Mouse (Mus musculus): ENCODE data around the gene Lrrc57. TPM values are rescaled to one million over a fixed set of nuclear protein-coding genes. Genes with fewer than 3 reads are reported as not detected.

Gene Lrrc57
- polyA plus RNA-seq, 1 experiment from 2014 or later = 34.8 TPM

- Histone ChIP-seq H3K9me3 (no peaks in the 10 kb centered on the region), H3K4me1 (replicated peaks) (peaks cover 24% of the 10 kb centered on the region), H3K9ac (peak within 1 kb of the TSS; percentile 87), H3K36me3 (no peaks in the 10 kb centered on the region), H3K27ac (replicated peaks) (peak within 1 kb of the TSS; percentile 74), H3K4me2 (peak within 1 kb of the TSS; percentile 69), H3K27me3 (no peaks in the 10 kb centered on the region), H3K4me3 (peak within 1 kb of the TSS; percentile 68)
- WGBS = under 1% methylated on average over 50 of the region's 50 CpGs
- ATAC-seq (ENCODE audit: low FRiP score, low read depth) = peak; percentile 91
Observed at GRCm38 (mm10) chr2:120563235-120563990, 45.9 kb downstream of the Lrrc57 start, which contains the start of gene Zfp106. Gene Zfp106, minus strand, starts transcription at chr2:120563843.

DNA sequence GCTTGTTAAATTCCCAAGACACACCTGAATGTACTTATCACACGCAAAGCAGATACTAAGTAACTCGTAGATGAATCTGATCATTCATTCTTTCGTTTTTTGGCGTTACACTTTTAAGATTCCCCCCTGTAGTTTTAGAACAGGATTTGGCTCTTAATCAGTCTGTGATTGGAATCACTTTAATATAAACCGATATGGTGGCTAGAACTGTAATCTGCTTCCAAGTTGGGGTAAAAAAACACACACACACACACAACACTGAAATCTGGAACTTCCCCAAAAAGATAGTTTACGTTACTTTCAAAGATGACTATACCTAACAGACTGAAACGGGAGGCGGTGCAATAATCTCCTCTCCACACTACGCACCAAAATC lies 46.5 kb downstream of the Lrrc57 start:
- WGBS = 24% methylated on average over 9 of the region's 9 CpGs
- Histone ChIP-seq H3K9ac (peak overlapping the region; percentile 87), H3K4me1 (replicated peaks) (peaks cover 19% of the 10 kb centered on the region), H3K36me3 (no peaks in the 10 kb centered on the region), H3K9me3 (no peaks in the 10 kb centered on the region), H3K4me3 (peak overlapping the region; percentile 68), H3K27me3 (no peaks in the 10 kb centered on the region), H3K27ac (replicated peaks) (peak overlapping the region; percentile 74; the same call in 1 of the 2 replicates), H3K4me2 (peak overlapping the region; percentile 69)
- no peak for ATAC-seq (ENCODE audit: low FRiP score, low read depth)

- no peak overlapping the region for H3K27ac ChIP-seq (replicated peaks)
- no peak overlapping the region for H3K4me2 ChIP-seq
- 95% methylated on average over 1 of the region's 1 CpGs for WGBS
- H3K27me3 ChIP-seq = no peaks in the 10 kb centered on the region
- no peak for ATAC-seq (ENCODE audit: low FRiP score, low read depth)
- no peaks in the 10 kb centered on the region for H3K9me3 ChIP-seq
- H3K4me3 ChIP-seq = no peak overlapping the region
- H3K9ac ChIP-seq = no peak overlapping the region
- H3K4me1 ChIP-seq (replicated peaks) = peaks cover 16% of the 10 kb centered on the region
- no peaks in the 10 kb centered on the region for H3K36me3 ChIP-seq
Observed at GRCm38 (mm10) chr2:120561524-120561923, 47.8 kb downstream of the Lrrc57 start.

DNA sequence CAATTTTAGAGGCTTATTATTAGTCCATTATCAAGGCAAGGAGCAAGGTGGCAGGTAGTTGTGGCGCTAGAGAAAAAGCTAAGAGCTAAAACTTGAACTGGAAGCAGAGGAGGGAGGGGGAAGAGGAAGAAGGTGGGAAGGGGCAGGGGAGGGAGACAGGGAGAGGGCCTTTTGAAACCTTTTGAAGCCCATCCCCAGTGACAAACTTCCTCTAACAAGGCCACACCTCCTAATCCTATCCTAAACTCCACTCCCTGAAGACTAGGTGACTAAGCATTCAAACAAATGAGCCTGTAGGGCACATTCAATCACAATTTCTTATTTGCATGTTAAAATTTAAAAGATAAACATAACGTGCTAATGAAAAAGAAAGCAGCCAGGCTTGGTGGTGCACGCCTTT lies 50.5 kb downstream of the Lrrc57 start:
- Histone ChIP-seq H3K4me3 (no peak overlapping the region), H3K4me2 (no peak overlapping the region), H3K9me3 (no peaks in the 10 kb centered on the region), H3K27me3 (no peaks in the 10 kb centered on the region), H3K4me1 (replicated peaks) (peaks cover 16% of the 10 kb centered on the region), H3K36me3 (peaks cover 2% of the 10 kb centered on the region), H3K9ac (no peak overlapping the region), H3K27ac (replicated peaks) (no peak overlapping the region)
- WGBS = 84% methylated on average over 3 of the region's 3 CpGs
- ATAC-seq (ENCODE audit: low FRiP score, low read depth) = no peak

GRCm38 (mm10) chr2:120556868-120557267 lies 52.5 kb downstream of the Lrrc57 start:
- no peak overlapping the region for H3K9ac ChIP-seq
- no peaks in the 10 kb centered on the region for H3K9me3 ChIP-seq
- no peak for ATAC-seq (ENCODE audit: low FRiP score, low read depth)
- H3K27me3 ChIP-seq = no peaks in the 10 kb centered on the region
- peaks cover 3% of the 10 kb centered on the region for H3K4me1 ChIP-seq (replicated peaks)
- no peak overlapping the region for H3K4me2 ChIP-seq
- WGBS = 76% methylated on average over 3 of the region's 3 CpGs
- no peak overlapping the region for H3K27ac ChIP-seq (replicated peaks)
- no peak overlapping the region for H3K4me3 ChIP-seq
- H3K36me3 ChIP-seq = peaks cover 16% of the 10 kb centered on the region

Other genes with a start within 250 kb of the Lrrc57 start
- gene Ganc, start 205.6 kb downstream of the Lrrc57 start, polyA plus RNA-seq (2015; fragmentation: Nextera tagmentation; extraction: Ambion mirVana) = 8.3 and 11.1 TPM in 2 replicates
- 5.1 and 6.7 TPM in 2 replicates for gene Tmem87a, start 205.4 kb downstream of the Lrrc57 start, polyA plus RNA-seq (2015; fragmentation: Nextera tagmentation; extraction: Ambion mirVana)
- gene Capn3, start 153.5 kb downstream of the Lrrc57 start, polyA plus RNA-seq (2015; fragmentation: Nextera tagmentation; extraction: Ambion mirVana) = 0.80 and 1.1 TPM in 2 replicates
- gene Zfp106, start 45.7 kb downstream of the Lrrc57 start, polyA plus RNA-seq (2015; fragmentation: Nextera tagmentation; extraction: Ambion mirVana) = 39.3 and 43.1 TPM in 2 replicates
- 17.7 TPM in 2 replicates for gene Snap23, start 41.8 kb downstream of the Lrrc57 start, polyA plus RNA-seq (2015; fragmentation: Nextera tagmentation; extraction: Ambion mirVana)
- 25.4 and 27.7 TPM in 2 replicates for gene Haus2, start 137 bp downstream of the Lrrc57 start, polyA plus RNA-seq (2015; fragmentation: Nextera tagmentation; extraction: Ambion mirVana)
- gene Stard9, start 19.6 kb upstream of the Lrrc57 start, polyA plus RNA-seq (2015; fragmentation: Nextera tagmentation; extraction: Ambion mirVana) = 4.3 and 5.0 TPM in 2 replicates
- gene Cdan1, start 240.6 kb upstream of the Lrrc57 start, polyA plus RNA-seq (2015; fragmentation: Nextera tagmentation; extraction: Ambion mirVana) = 5.7 and 7.9 TPM in 2 replicates
- gene Ttbk2, start 241.1 kb upstream of the Lrrc57 start, polyA plus RNA-seq (2015; fragmentation: Nextera tagmentation; extraction: Ambion mirVana) = 12.3 and 12.4 TPM in 2 replicates